Mouse (Mus musculus): ENCODE measurements at regions not wholly inside any gene's neighbourhood (a gene's known extent, or its start where the extent isn't known, plus 50 kb on each side); places are given as distances from the start of the nearest gene placed in this dataset.
"Not testable (repeated sequence)": the region's sequence is repeated elsewhere in the genome, so short reads cannot be mapped to it uniquely, and the experiment has no call there.

- no peaks in the 10 kb centered on the region for H3K36me3 ChIP-seq (ENCODE audit: control insufficient read depth, insufficient read depth, low read length)
- H3K9ac ChIP-seq (ENCODE audit: low read depth, low read length) = no peak overlapping the region
- H3K4me3 ChIP-seq (ENCODE audit: low read length) = no peak overlapping the region
- no peaks in the 10 kb centered on the region for H3K27me3 ChIP-seq (replicated peaks; ENCODE audit: control insufficient read depth, insufficient read depth, low read length)
- H3K4me2 ChIP-seq (ENCODE audit: low read depth, low read length) = no peak overlapping the region
- no peak overlapping the region for H3K27ac ChIP-seq (ENCODE audit: low read length)
- no peaks in the 10 kb centered on the region for H3K9me3 ChIP-seq (ENCODE audit: control insufficient read depth, low read length)
- WGBS = 28% methylated on average over 1 of the region's 1 CpGs
- no peak for ATAC-seq
- no peaks in the 10 kb centered on the region for H3K4me1 ChIP-seq (ENCODE audit: control insufficient read depth, insufficient read depth, low read length)
Observed at GRCm38 (mm10) chr11:7794206-7794605, 580.5 kb upstream of the Igfbp3 start.

- Histone ChIP-seq H3K4me2 (ENCODE audit: low read depth, low read length) (no peak overlapping the region), H3K27me3 (replicated peaks; ENCODE audit: control insufficient read depth, insufficient read depth, low read length) (no peaks in the 10 kb centered on the region), H3K9ac (ENCODE audit: low read depth, low read length) (no peak overlapping the region), H3K9me3 (ENCODE audit: control insufficient read depth, low read length) (no peaks in the 10 kb centered on the region), H3K27ac (ENCODE audit: low read length) (no peak overlapping the region), H3K4me3 (ENCODE audit: low read length) (no peak overlapping the region), H3K4me1 (ENCODE audit: control insufficient read depth, insufficient read depth, low read length) (no peaks in the 10 kb centered on the region), H3K36me3 (ENCODE audit: control insufficient read depth, insufficient read depth, low read length) (no peaks in the 10 kb centered on the region)
- ATAC-seq = no peak
- 86% methylated on average over 8 of the region's 8 CpGs for WGBS
Observed at GRCm38 (mm10) chr11:7780476-7781112, 566.9 kb upstream of the Igfbp3 start.

- not testable (repeated sequence) for H3K27me3 ChIP-seq (replicated peaks; ENCODE audit: control insufficient read depth, insufficient read depth, low read length); H3K4me2 ChIP-seq (ENCODE audit: low read depth, low read length); H3K4me1 ChIP-seq (ENCODE audit: control insufficient read depth, insufficient read depth, low read length); H3K9me3 ChIP-seq (ENCODE audit: control insufficient read depth, low read length); H3K9ac ChIP-seq (ENCODE audit: low read depth, low read length); H3K36me3 ChIP-seq (ENCODE audit: control insufficient read depth, insufficient read depth, low read length); H3K27ac ChIP-seq (ENCODE audit: low read length); H3K4me3 ChIP-seq (ENCODE audit: low read length); ATAC-seq
Observed at GRCm38 (mm10) chr11:7775361-7775760, 561.6 kb upstream of the Igfbp3 start.

GRCm38 (mm10) chr11:7765303-7765702 lies 551.6 kb upstream of the Igfbp3 start:
- Histone ChIP-seq H3K9me3 (ENCODE audit: control insufficient read depth, low read length) (no peaks in the 10 kb centered on the region), H3K9ac (ENCODE audit: low read depth, low read length) (no peak overlapping the region), H3K4me1 (ENCODE audit: control insufficient read depth, insufficient read depth, low read length) (no peaks in the 10 kb centered on the region), H3K36me3 (ENCODE audit: control insufficient read depth, insufficient read depth, low read length) (no peaks in the 10 kb centered on the region), H3K27ac (ENCODE audit: low read length) (no peak overlapping the region), H3K4me3 (ENCODE audit: low read length) (no peak overlapping the region), H3K4me2 (ENCODE audit: low read depth, low read length) (no peak overlapping the region), H3K27me3 (replicated peaks; ENCODE audit: control insufficient read depth, insufficient read depth, low read length) (no peaks in the 10 kb centered on the region)
- peak; percentile 38; the same call in 1 of the 2 replicates for ATAC-seq
- 28% methylated on average over 1 of the region's 1 CpGs for WGBS

- ATAC-seq = peak; percentile 48
- no peak overlapping the region for H3K9ac ChIP-seq (ENCODE audit: low read depth, low read length)
- no peaks in the 10 kb centered on the region for H3K4me1 ChIP-seq (ENCODE audit: control insufficient read depth, insufficient read depth, low read length)
- H3K27me3 ChIP-seq (replicated peaks; ENCODE audit: control insufficient read depth, insufficient read depth, low read length) = no peaks in the 10 kb centered on the region
- H3K27ac ChIP-seq (ENCODE audit: low read length) = no peak overlapping the region
- 72% methylated on average over 6 of the region's 6 CpGs for WGBS
- H3K4me2 ChIP-seq (ENCODE audit: low read depth, low read length) = no peak overlapping the region
- H3K4me3 ChIP-seq (ENCODE audit: low read length) = no peak overlapping the region
- no peaks in the 10 kb centered on the region for H3K36me3 ChIP-seq (ENCODE audit: control insufficient read depth, insufficient read depth, low read length)
- no peaks in the 10 kb centered on the region for H3K9me3 ChIP-seq (ENCODE audit: control insufficient read depth, low read length)
Observed at GRCm38 (mm10) chr11:7758862-7759467, 545.2 kb upstream of the Igfbp3 start.

Data from intestine, embryonic 16.5 days (tissue).